Mouse (Mus musculus) CH12.LX (cell line): ENCODE measurements around the gene Fam214a.

ENCODE experiments used
- MAX ChIP-seq: IDR thresholded peaks from 2 replicates; pipeline ENCODE4 v1.6.1; 2011; ENCODE audit warnings: low read length, improper control_type of control experiment
- POLR2A ChIP-seq: IDR thresholded peaks from 2 replicates; pipeline ENCODE4 v1.6.1; 2011; ENCODE audit warnings: low read depth, mild to moderate bottlenecking, improper control_type of control experiment, low read length
- USF1 ChIP-seq: IDR thresholded peaks from 2 replicates; pipeline ENCODE4 v1.6.1; 2014; ENCODE audit warnings: low read depth, mild to moderate bottlenecking, inconsistent platforms, low read length, improper control_type of control experiment
- ZNF384 ChIP-seq: IDR thresholded peaks from 2 replicates; pipeline ENCODE4 v1.6.1; 2012; ENCODE audit warnings: low read depth, low read length, improper control_type of control experiment, inconsistent platforms

GRCm38 (mm10) chr9:75049100-75049499 lies 96.4 kb downstream of the Fam214a start:
- TF ChIP-seq MAX (no peak), ZNF384 (no peak), POLR2A (no peak), USF1 (no peak)
